Mouse (Mus musculus): ENCODE data around the gene Gm8909.
"Not testable (repeated sequence)": the region's sequence is repeated elsewhere in the genome, so short reads cannot be mapped to it uniquely, and the experiment has no call there.

DNA sequence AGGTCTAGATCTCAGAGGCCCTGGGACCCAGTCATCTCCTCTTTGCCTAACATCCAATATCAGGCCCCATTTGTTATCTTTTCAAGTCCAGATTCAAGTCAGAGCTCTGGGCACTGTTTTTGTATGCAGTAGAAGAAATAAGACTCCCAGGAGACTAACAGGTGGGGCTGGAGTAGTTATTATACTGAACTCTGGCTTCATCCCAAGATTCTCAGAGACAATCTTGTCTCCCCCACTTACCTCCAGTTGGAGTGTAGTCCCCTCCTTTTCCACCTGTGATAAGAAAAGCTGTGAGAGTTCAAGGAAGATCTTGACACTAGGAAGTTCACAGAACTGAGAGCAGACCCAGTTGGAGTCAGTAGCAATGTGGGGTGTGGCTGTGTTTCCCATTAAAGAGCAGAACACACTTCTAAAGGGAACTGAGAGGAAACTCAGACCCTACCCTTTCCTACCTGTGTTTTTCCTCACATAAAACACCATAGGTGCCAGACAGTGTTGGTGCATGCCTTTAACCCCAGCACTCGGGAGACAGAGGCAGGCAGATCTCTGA is 32.0 kb downstream of the Gm8909 start:
- TF ChIP-seq CTCF (IDR thresholded peaks at IDR 0.05; ENCODE audit: low read depth, low read length); POLR2A (IDR thresholded peaks at IDR 0.05; ENCODE audit: extremely low read depth, insufficient read depth, low read length): not testable (repeated sequence)

All from liver, adult 2 months (tissue).